Mouse (Mus musculus): ENCODE results near the gene Sik3. TPM values are rescaled to one million over a fixed set of nuclear protein-coding genes. Genes with fewer than 3 reads are reported as not detected.

The Sik3 gene
- polyA plus RNA-seq, 1 experiment from 2014 or later, result 1.7 TPM

GRCm38 (mm10) chr9:46243122-46243521 is 230.5 kb downstream of the Sik3 start:
- H3K4me1 ChIP-seq (ENCODE audit: control insufficient read depth, low read depth, low read length), result no peaks in the 10 kb centered on the region; the same call in 1 of the 2 replicates
- H3K4me2 ChIP-seq (ENCODE audit: low read depth, low read length), result no peak overlapping the region
- H3K9me3 ChIP-seq (replicated peaks; ENCODE audit: control insufficient read depth, low read length), result no peaks in the 10 kb centered on the region
- H3K36me3 ChIP-seq (ENCODE audit: control insufficient read depth, insufficient read depth), result no peaks in the 10 kb centered on the region
- no peak overlapping the region for H3K9ac ChIP-seq (ENCODE audit: low read depth, low read length)
- ATAC-seq (ENCODE audit: low read depth), result no peak
- no peak overlapping the region for H3K4me3 ChIP-seq (ENCODE audit: low read depth, low read length)
- WGBS (ENCODE audit: insufficient replicate concordance), result 73% methylated on average over 4 of the region's 4 CpGs
- H3K27ac ChIP-seq (ENCODE audit: low read length), result no peak overlapping the region
- no peaks in the 10 kb centered on the region for H3K27me3 ChIP-seq (ENCODE audit: control insufficient read depth, insufficient read depth, low read depth, low read length)

DNA sequence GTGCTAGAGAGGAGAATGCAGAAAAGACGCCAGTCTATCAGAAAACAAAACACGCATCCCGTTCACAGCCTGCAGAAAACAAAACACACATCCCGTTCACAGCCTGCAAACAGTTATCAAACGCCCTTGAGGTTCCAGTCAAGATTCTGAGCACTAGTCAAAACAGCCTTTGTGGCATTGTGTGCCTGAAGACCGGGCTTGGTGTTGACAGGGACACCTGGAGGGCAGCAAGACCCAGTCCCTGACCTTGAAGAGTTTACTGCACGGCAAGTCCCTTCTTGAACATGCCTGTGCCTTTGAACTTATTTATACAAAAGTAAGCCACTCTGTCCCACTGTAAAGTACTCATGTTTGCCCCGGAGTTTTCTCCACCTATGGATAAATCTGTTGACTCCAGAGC is 231.0 kb downstream of the Sik3 start:
- H3K4me1 ChIP-seq (ENCODE audit: control insufficient read depth, low read depth, low read length), result no peaks in the 10 kb centered on the region
- no peak for ATAC-seq (ENCODE audit: low read depth)
- no peaks in the 10 kb centered on the region for H3K9me3 ChIP-seq (replicated peaks; ENCODE audit: control insufficient read depth, low read length)
- 55% methylated on average over 8 of the region's 8 CpGs for WGBS (ENCODE audit: insufficient replicate concordance)
- no peak overlapping the region for H3K9ac ChIP-seq (ENCODE audit: low read depth, low read length)
- no peaks in the 10 kb centered on the region for H3K27me3 ChIP-seq (ENCODE audit: control insufficient read depth, insufficient read depth, low read depth, low read length)
- no peak overlapping the region for H3K4me2 ChIP-seq (ENCODE audit: low read depth, low read length)
- no peaks in the 10 kb centered on the region for H3K36me3 ChIP-seq (ENCODE audit: control insufficient read depth, insufficient read depth)
- no peak overlapping the region for H3K4me3 ChIP-seq (ENCODE audit: low read depth, low read length)
- no peak overlapping the region for H3K27ac ChIP-seq (ENCODE audit: low read length)

GRCm38 (mm10) chr9:46246752-46247324 is 234.2 kb downstream of the Sik3 start:
- Histone ChIP-seq H3K36me3 (ENCODE audit: control insufficient read depth, insufficient read depth) (no peaks in the 10 kb centered on the region), H3K9me3 (replicated peaks; ENCODE audit: control insufficient read depth, low read length) (no peaks in the 10 kb centered on the region), H3K27ac (ENCODE audit: low read length) (no peak overlapping the region), H3K4me2 (ENCODE audit: low read depth, low read length) (no peak overlapping the region), H3K9ac (ENCODE audit: low read depth, low read length) (no peak overlapping the region), H3K27me3 (ENCODE audit: control insufficient read depth, insufficient read depth, low read depth, low read length) (no peaks in the 10 kb centered on the region), H3K4me1 (ENCODE audit: control insufficient read depth, low read depth, low read length) (no peaks in the 10 kb centered on the region), H3K4me3 (ENCODE audit: low read depth, low read length) (no peak overlapping the region)
- ATAC-seq (ENCODE audit: low read depth), result no peak; the same call in 1 of the 2 replicates
- 27% methylated on average over 11 of the region's 11 CpGs for WGBS (ENCODE audit: insufficient replicate concordance)

- Histone ChIP-seq H3K27me3 (ENCODE audit: control insufficient read depth, insufficient read depth, low read depth, low read length) (no peaks in the 10 kb centered on the region), H3K4me2 (ENCODE audit: low read depth, low read length) (no peak overlapping the region), H3K9ac (ENCODE audit: low read depth, low read length) (no peak overlapping the region), H3K36me3 (ENCODE audit: control insufficient read depth, insufficient read depth) (no peaks in the 10 kb centered on the region), H3K27ac (ENCODE audit: low read length) (no peak overlapping the region), H3K9me3 (replicated peaks; ENCODE audit: control insufficient read depth, low read length) (no peaks in the 10 kb centered on the region), H3K4me1 (ENCODE audit: control insufficient read depth, low read depth, low read length) (peaks cover 4% of the 10 kb centered on the region; the same call in 1 of the 2 replicates), H3K4me3 (ENCODE audit: low read depth, low read length) (no peak overlapping the region)
- ATAC-seq (ENCODE audit: low read depth), result no peak
- 67% methylated on average over 7 of the region's 7 CpGs for WGBS (ENCODE audit: insufficient replicate concordance)
Measured at GRCm38 (mm10) chr9:46256177-46256576, 243.6 kb downstream of the Sik3 start.

GRCm38 (mm10) chr9:46256658-46257385 is 244.2 kb downstream of the Sik3 start:
- Histone ChIP-seq H3K36me3 (ENCODE audit: control insufficient read depth, insufficient read depth) (no peaks in the 10 kb centered on the region), H3K4me1 (ENCODE audit: control insufficient read depth, low read depth, low read length) (peaks cover 4% of the 10 kb centered on the region; the same call in 1 of the 2 replicates), H3K27me3 (ENCODE audit: control insufficient read depth, insufficient read depth, low read depth, low read length) (no peaks in the 10 kb centered on the region), H3K9ac (ENCODE audit: low read depth, low read length) (no peak overlapping the region), H3K9me3 (replicated peaks; ENCODE audit: control insufficient read depth, low read length) (no peaks in the 10 kb centered on the region), H3K27ac (ENCODE audit: low read length) (no peak overlapping the region), H3K4me3 (ENCODE audit: low read depth, low read length) (no peak overlapping the region), H3K4me2 (ENCODE audit: low read depth, low read length) (no peak overlapping the region)
- 57% methylated on average over 10 of the region's 10 CpGs for WGBS (ENCODE audit: insufficient replicate concordance)
- ATAC-seq (ENCODE audit: low read depth), result no peak

DNA sequence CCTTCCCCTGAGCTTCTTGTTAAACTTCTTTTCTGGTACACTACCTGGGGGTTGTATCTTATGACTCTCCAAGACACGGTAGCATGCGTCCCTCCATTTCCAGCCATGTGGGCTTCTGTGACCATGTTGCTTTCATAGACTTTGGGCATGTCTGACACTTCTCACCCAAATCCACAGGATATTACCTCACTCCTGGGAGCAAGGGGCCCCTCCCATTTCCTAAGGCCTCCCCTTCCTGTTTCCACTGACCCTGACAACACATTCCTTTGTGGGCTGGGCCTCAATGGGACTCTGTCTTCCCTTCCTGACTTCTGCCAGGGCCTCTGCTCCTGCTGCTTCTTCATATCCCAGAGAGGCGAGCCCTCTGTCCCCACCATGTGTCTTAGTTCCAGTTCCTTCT is 244.9 kb downstream of the Sik3 start:
- H3K9me3 ChIP-seq (replicated peaks; ENCODE audit: control insufficient read depth, low read length), result no peaks in the 10 kb centered on the region
- no peak overlapping the region for H3K4me2 ChIP-seq (ENCODE audit: low read depth, low read length)
- no peaks in the 10 kb centered on the region for H3K36me3 ChIP-seq (ENCODE audit: control insufficient read depth, insufficient read depth)
- no peaks in the 10 kb centered on the region for H3K27me3 ChIP-seq (ENCODE audit: control insufficient read depth, insufficient read depth, low read depth, low read length)
- 0 out of 2 replicates have a peak, but pooled peaks have one; percentile 21 for ATAC-seq (ENCODE audit: low read depth)
- 60% methylated on average over 3 of the region's 3 CpGs for WGBS (ENCODE audit: insufficient replicate concordance)
- no peak overlapping the region for H3K4me3 ChIP-seq (ENCODE audit: low read depth, low read length)
- peaks cover 4% of the 10 kb centered on the region; the same call in 1 of the 2 replicates for H3K4me1 ChIP-seq (ENCODE audit: control insufficient read depth, low read depth, low read length)
- H3K9ac ChIP-seq (ENCODE audit: low read depth, low read length), result no peak overlapping the region
- no peak overlapping the region for H3K27ac ChIP-seq (ENCODE audit: low read length)

DNA sequence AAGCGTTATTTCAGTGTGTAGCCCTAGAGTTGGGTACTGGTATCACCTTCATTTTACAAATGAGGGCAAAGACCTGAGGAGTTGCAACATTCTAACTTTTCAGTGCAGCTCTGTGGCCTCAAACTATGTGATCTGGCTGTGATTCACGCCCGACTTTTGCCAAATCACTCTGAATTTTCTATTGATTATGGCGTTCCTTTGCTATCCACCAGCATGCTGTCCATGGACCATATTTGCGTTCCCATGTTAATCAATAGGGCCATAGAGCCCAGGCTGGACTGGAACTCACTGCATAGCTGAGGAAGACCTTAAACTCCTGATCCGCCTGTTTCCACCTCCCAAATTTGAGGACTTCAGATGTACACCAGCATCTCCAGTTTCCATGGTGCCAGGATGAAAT is 246.5 kb downstream of the Sik3 start:
- H3K9me3 ChIP-seq (replicated peaks; ENCODE audit: control insufficient read depth, low read length), result no peaks in the 10 kb centered on the region
- peaks cover 4% of the 10 kb centered on the region; the same call in 1 of the 2 replicates for H3K4me1 ChIP-seq (ENCODE audit: control insufficient read depth, low read depth, low read length)
- H3K4me2 ChIP-seq (ENCODE audit: low read depth, low read length), result no peak overlapping the region
- H3K27ac ChIP-seq (ENCODE audit: low read length), result no peak overlapping the region
- no peak for ATAC-seq (ENCODE audit: low read depth)
- H3K36me3 ChIP-seq (ENCODE audit: control insufficient read depth, insufficient read depth), result no peaks in the 10 kb centered on the region
- 74% methylated on average over 6 of the region's 6 CpGs for WGBS (ENCODE audit: insufficient replicate concordance)
- no peak overlapping the region for H3K4me3 ChIP-seq (ENCODE audit: low read depth, low read length)
- no peak overlapping the region for H3K9ac ChIP-seq (ENCODE audit: low read depth, low read length)
- H3K27me3 ChIP-seq (ENCODE audit: control insufficient read depth, insufficient read depth, low read depth, low read length), result no peaks in the 10 kb centered on the region

- Histone ChIP-seq H3K4me1 (ENCODE audit: control insufficient read depth, low read depth, low read length) (peaks cover 4% of the 10 kb centered on the region; the same call in 1 of the 2 replicates), H3K9me3 (replicated peaks; ENCODE audit: control insufficient read depth, low read length) (no peaks in the 10 kb centered on the region), H3K9ac (ENCODE audit: low read depth, low read length) (no peak overlapping the region), H3K27ac (ENCODE audit: low read length) (no peak overlapping the region), H3K27me3 (ENCODE audit: control insufficient read depth, insufficient read depth, low read depth, low read length) (no peaks in the 10 kb centered on the region), H3K4me2 (ENCODE audit: low read depth, low read length) (no peak overlapping the region), H3K36me3 (ENCODE audit: control insufficient read depth, insufficient read depth) (no peaks in the 10 kb centered on the region), H3K4me3 (ENCODE audit: low read depth, low read length) (no peak overlapping the region)
- 60% methylated on average over 7 of the region's 7 CpGs for WGBS (ENCODE audit: insufficient replicate concordance)
- ATAC-seq (ENCODE audit: low read depth), result no peak
Measured at GRCm38 (mm10) chr9:46261131-46261530, 248.5 kb downstream of the Sik3 start.

DNA sequence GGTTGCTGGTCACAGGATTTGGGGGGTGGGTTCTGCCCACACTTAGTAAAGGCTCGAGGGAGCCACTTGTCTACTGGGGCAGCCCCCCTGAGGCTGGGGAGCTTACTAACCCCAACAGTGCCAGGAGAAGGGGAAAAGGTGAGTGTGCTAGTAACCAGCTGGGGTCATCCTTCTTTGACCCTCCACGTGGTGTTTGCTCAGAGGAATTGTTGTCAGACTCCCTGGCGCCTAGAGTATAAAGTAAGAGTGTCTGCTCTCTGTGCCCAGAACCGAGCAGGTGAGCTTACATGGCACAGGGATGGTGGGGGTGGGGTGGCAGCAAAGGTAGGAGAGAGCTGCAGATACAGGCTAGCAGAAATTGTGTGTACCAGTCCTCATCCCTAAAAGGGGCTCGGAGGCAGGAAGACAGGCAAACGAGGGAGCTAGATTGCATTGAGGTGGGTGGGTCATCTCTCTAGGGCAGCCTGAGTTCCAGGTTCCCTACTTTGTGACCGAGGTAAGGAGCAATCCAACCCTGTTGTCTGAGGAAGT is 255.8 kb downstream of the Sik3 start, which contains the start of gene Apoa5:
Gene Apoa5 (plus strand): TSS at position 291 of the 531 bp plus-strand sequence.
- ATAC-seq (ENCODE audit: low read depth), result no peak
- no peak within 1 kb of the TSS for H3K4me2 ChIP-seq (ENCODE audit: low read depth, low read length)
- H3K9me3 ChIP-seq (replicated peaks; ENCODE audit: control insufficient read depth, low read length), result no peaks in the 10 kb centered on the region
- H3K9ac ChIP-seq (ENCODE audit: low read depth, low read length), result no peak within 1 kb of the TSS
- no peaks in the 10 kb centered on the region for H3K27me3 ChIP-seq (ENCODE audit: control insufficient read depth, insufficient read depth, low read depth, low read length)
- 33% methylated on average over 7 of the region's 7 CpGs for WGBS (ENCODE audit: insufficient replicate concordance)
- H3K4me3 ChIP-seq (ENCODE audit: low read depth, low read length), result no peak within 1 kb of the TSS
- peaks cover 7% of the 10 kb centered on the region for H3K4me1 ChIP-seq (ENCODE audit: control insufficient read depth, low read depth, low read length)
- H3K27ac ChIP-seq (ENCODE audit: low read length), result no peak within 1 kb of the TSS
- H3K36me3 ChIP-seq (ENCODE audit: control insufficient read depth, insufficient read depth), result no peaks in the 10 kb centered on the region
